Mouse (Mus musculus) CH12.LX (cell line): ENCODE measurements around the gene Lrrn4cl. TPM values are rescaled to one million over a fixed set of nuclear protein-coding genes. Genes with fewer than 3 reads are reported as not detected.
A peak's percentile ranks its signal among the peaks of the same experiment; 100 is the strongest.

Experiments
- DNase-seq: peaks from one replicate; pipeline ENCODE4 v3.0.0-alpha.2; 2013; ENCODE audit errors: extremely low read depth
- H3K27ac ChIP-seq: 2 replicates; pipeline ENCODE4 v1.5.1; 2012; ENCODE audit warnings: low read depth, mild to moderate bottlenecking, control low read depth, moderate library complexity; ENCODE audit not compliant: insufficient read depth
- H3K27me3 ChIP-seq: replicated peaks from 2 replicates; pipeline ENCODE3; 2012; ENCODE audit warnings: inconsistent platforms
- H3K36me3 ChIP-seq, 2 experiments: replicated peaks in 1 of 2; 2 replicates each; pipeline versions ENCODE3 to v1.6.1; 2012; ENCODE audit warnings: inconsistent platforms in 1 of 2, low read length in 1 of 2, mild to moderate bottlenecking in 1 of 2, mixed read lengths in 1 of 2, moderate library complexity in 1 of 2; ENCODE audit not compliant: control insufficient read depth in 1 of 2, insufficient read depth in 1 of 2
- H3K4me1 ChIP-seq, 2 experiments: 2 replicates each; pipeline ENCODE4 v1.6.1; 2012; ENCODE audit warnings: inconsistent platforms in 1 of 2, moderate library complexity in 1 of 2; ENCODE audit not compliant: insufficient read depth in 2 of 2, control insufficient read depth in 1 of 2
- H3K4me2 ChIP-seq: 2 replicates; pipeline ENCODE4 v1.6.1; 2012; ENCODE audit warnings: low read depth, mild to moderate bottlenecking, control low read depth; ENCODE audit not compliant: poor library complexity, insufficient read depth, severe bottlenecking
- H3K4me3 ChIP-seq, 3 experiments: fragments of 150-350 bp in 1 of 3; sonication (generic) in 1 of 3; replicated peaks in 1 of 3; 2 replicates each; pipeline versions ENCODE3 to v1.5.1; 2011 to 2012; ENCODE audit warnings: low read depth in 2 of 3, low read length in 2 of 3, mild to moderate bottlenecking in 2 of 3, moderate library complexity in 2 of 3, control low read depth in 1 of 3, improper control_type of control experiment in 1 of 3, inconsistent platforms in 1 of 3, mixed read lengths in 1 of 3; ENCODE audit not compliant: poor library complexity in 1 of 3
- H3K79me2 ChIP-seq: replicated peaks from 2 replicates; pipeline ENCODE4 v1.6.1; 2012; ENCODE audit warnings: mild to moderate bottlenecking, moderate library complexity; ENCODE audit not compliant: control insufficient read depth, poor library complexity, insufficient read depth, severe bottlenecking; ENCODE audit errors: extremely low read depth
- H3K9ac ChIP-seq: 2 replicates; pipeline ENCODE4 v1.6.1; 2012; ENCODE audit warnings: low read depth, mild to moderate bottlenecking, control low read depth, moderate library complexity; ENCODE audit not compliant: insufficient read depth
- H3K9me3 ChIP-seq: replicated peaks from 2 replicates; pipeline ENCODE3; 2012; ENCODE audit warnings: low read length, inconsistent platforms, mixed read lengths
- CHD2 ChIP-seq: IDR thresholded peaks from 2 replicates; pipeline ENCODE4 v1.6.1; 2011; ENCODE audit warnings: low read length, improper control_type of control experiment
- CTCF ChIP-seq, 2 experiments: IDR thresholded peaks in 1 of 2; conservative IDR thresholded peaks in 1 of 2; 2 replicates each; pipeline ENCODE4 v1.5.1; 2011 to 2012; ENCODE audit warnings: low read depth in 2 of 2, low read length in 2 of 2, improper control_type of control experiment in 1 of 2, inconsistent platforms in 1 of 2, mild to moderate bottlenecking in 1 of 2, moderate library complexity in 1 of 2
- E2F4 ChIP-seq: IDR thresholded peaks from 2 replicates; pipeline ENCODE4 v1.6.1; 2011; ENCODE audit warnings: low read depth, low read length, improper control_type of control experiment; ENCODE audit not compliant: insufficient replicate concordance
- ELF1 ChIP-seq: IDR thresholded peaks from 2 replicates; pipeline ENCODE4 v1.6.1; 2014; ENCODE audit warnings: low read depth, mild to moderate bottlenecking, inconsistent platforms, low read length, improper control_type of control experiment
- EP300 ChIP-seq: IDR thresholded peaks from 2 replicates; pipeline ENCODE4 v1.6.1; 2011; ENCODE audit warnings: low read length, improper control_type of control experiment
- ETS1 ChIP-seq: conservative IDR thresholded peaks from 2 replicates; pipeline ENCODE4 v1.6.1; 2012; ENCODE audit warnings: low read depth, mild to moderate bottlenecking, inconsistent platforms, low read length, improper control_type of control experiment, moderate library complexity
- GABPA ChIP-seq: IDR thresholded peaks from 2 replicates; pipeline ENCODE4 v1.6.1; 2012; ENCODE audit warnings: low read depth, low read length, improper control_type of control experiment, inconsistent platforms; ENCODE audit not compliant: insufficient replicate concordance
- HCFC1 ChIP-seq: IDR thresholded peaks from 2 replicates; pipeline ENCODE4 v1.6.1; 2012; ENCODE audit warnings: low read depth, mild to moderate bottlenecking, inconsistent platforms, low read length, improper control_type of control experiment
- JUN ChIP-seq: IDR thresholded peaks from 2 replicates; pipeline ENCODE4 v1.6.1; 2011; ENCODE audit warnings: low read depth, mild to moderate bottlenecking, low read length, improper control_type of control experiment, moderate library complexity; ENCODE audit not compliant: insufficient read depth
- JUND ChIP-seq: conservative IDR thresholded peaks from 2 replicates; pipeline ENCODE4 v1.6.1; 2011; ENCODE audit warnings: low read depth, low read length, improper control_type of control experiment
- KAT2A ChIP-seq: IDR thresholded peaks from 2 replicates; pipeline ENCODE4 v1.6.1; 2012; ENCODE audit warnings: low read length, improper control_type of control experiment, inconsistent platforms; ENCODE audit not compliant: insufficient replicate concordance
- MAFK ChIP-seq: IDR thresholded peaks from 2 replicates; pipeline ENCODE4 v1.6.1; 2011; ENCODE audit warnings: low read length, improper control_type of control experiment; ENCODE audit not compliant: insufficient replicate concordance
- MAX ChIP-seq: IDR thresholded peaks from 2 replicates; pipeline ENCODE4 v1.6.1; 2011; ENCODE audit warnings: low read length, improper control_type of control experiment
- MAZ ChIP-seq: IDR thresholded peaks from 2 replicates; pipeline ENCODE4 v1.6.1; 2012; ENCODE audit warnings: low read depth, mild to moderate bottlenecking, inconsistent platforms, low read length, improper control_type of control experiment, moderate library complexity
- MXI1 ChIP-seq: IDR thresholded peaks from 2 replicates; pipeline ENCODE4 v1.6.1; 2011; ENCODE audit warnings: mild to moderate bottlenecking, low read depth, low read length, improper control_type of control experiment
- MYC ChIP-seq: IDR thresholded peaks from 2 replicates; pipeline ENCODE4 v1.6.1; 2011; ENCODE audit warnings: low read depth, mild to moderate bottlenecking, improper control_type of control experiment, low read length
- NELFE ChIP-seq: IDR thresholded peaks from 2 replicates; pipeline ENCODE4 v1.6.1; 2011; ENCODE audit warnings: low read depth, low read length, improper control_type of control experiment
- NRF1 ChIP-seq: IDR thresholded peaks from 2 replicates; pipeline ENCODE4 v1.6.1; 2014; ENCODE audit warnings: low read depth, mild to moderate bottlenecking, inconsistent platforms, low read length, improper control_type of control experiment, moderate library complexity
- PAX5 ChIP-seq: IDR thresholded peaks from 2 replicates; pipeline ENCODE4 v1.6.1; 2012; ENCODE audit warnings: low read length, inconsistent platforms, mixed read lengths
- POLR2A ChIP-seq: IDR thresholded peaks from 2 replicates; pipeline ENCODE4 v1.6.1; 2011; ENCODE audit warnings: low read depth, mild to moderate bottlenecking, improper control_type of control experiment, low read length
- POLR2AphosphoS2 ChIP-seq: IDR thresholded peaks from 2 replicates; pipeline ENCODE4 v1.6.1; 2011; ENCODE audit warnings: low read depth, low read length, improper control_type of control experiment
- RAD21 ChIP-seq: IDR thresholded peaks from 2 replicates; pipeline ENCODE4 v1.6.1; 2011; ENCODE audit warnings: low read depth, mild to moderate bottlenecking, low read length, improper control_type of control experiment, moderate library complexity
- RCOR1 ChIP-seq: conservative IDR thresholded peaks from 2 replicates; pipeline ENCODE4 v1.6.1; 2012; ENCODE audit warnings: low read depth, mild to moderate bottlenecking, inconsistent platforms, low read length, improper control_type of control experiment
- SIN3A ChIP-seq: IDR thresholded peaks from 2 replicates; pipeline ENCODE4 v1.6.1; 2012; ENCODE audit warnings: low read length, improper control_type of control experiment, inconsistent platforms
- SMC3 ChIP-seq: IDR thresholded peaks from 2 replicates; pipeline ENCODE4 v1.6.1; 2011; ENCODE audit warnings: low read depth, low read length, improper control_type of control experiment
- TBP ChIP-seq: conservative IDR thresholded peaks from 2 replicates; pipeline ENCODE4 v1.6.1; 2011; ENCODE audit warnings: low read depth, low read length, improper control_type of control experiment
- TCF12 ChIP-seq: IDR thresholded peaks from 2 replicates; pipeline ENCODE4 v1.6.1; 2014; ENCODE audit warnings: low read depth, mild to moderate bottlenecking, inconsistent platforms, low read length, improper control_type of control experiment
- USF1 ChIP-seq: IDR thresholded peaks from 2 replicates; pipeline ENCODE4 v1.6.1; 2014; ENCODE audit warnings: low read depth, mild to moderate bottlenecking, inconsistent platforms, low read length, improper control_type of control experiment
- ZMIZ1 ChIP-seq: IDR thresholded peaks from 2 replicates; pipeline ENCODE4 v1.6.1; 2012; ENCODE audit warnings: low read depth, mild to moderate bottlenecking, inconsistent platforms, low read length, improper control_type of control experiment
- ZNF384 ChIP-seq: IDR thresholded peaks from 2 replicates; pipeline ENCODE4 v1.6.1; 2012; ENCODE audit warnings: low read depth, low read length, improper control_type of control experiment, inconsistent platforms
- dilution Hi-C: fragments of 300-500 bp; cut with MboI; formaldehyde crosslinking; loops from 2 replicates; pipeline ENCODE4 v1.14.3; 2020; ENCODE audit warnings: low sequenced_read_pairs; ENCODE audit not compliant: extremely low pct_unique_long_range_greater_than_20kb, extremely low pct_ligation_motif_present
- in situ Hi-C: fragments of 300-500 bp; cut with MboI; formaldehyde crosslinking; loops from 3 replicates; pipeline ENCODE4 v1.14.3; 2019; ENCODE audit warnings: low sequenced_read_pairs, low pct_ligation_motif_present, low pct_unique_long_range_greater_than_20kb, mixed read lengths
- polyA plus RNA-seq: library from polyadenylated mRNA; unstranded; fragments of >175 nt; gene quantifications from 2 replicates; pipeline ENCODE4 v1.2.1, GENCODE M21; 2012; ENCODE audit warnings: low read depth; ENCODE audit not compliant: insufficient read length
- total RNA-seq, 2 experiments: library from RNA; depleted of rRNA; stranded (reverse); fragments of 300-350 nt in 1 of 2; fragments of >200 nt in 1 of 2; gene quantifications; 2 replicates each; pipeline ENCODE4 v1.2.3; 2012 to 2014

The Lrrn4cl gene
- total and polyA plus RNA-seq, 3 experiments, result 0.17 to 0.41 (median 0.31) TPM

- TF ChIP-seq SIN3A, result peak; percentile 95
- TF ChIP-seq EP300, result no peak
- TF ChIP-seq GABPA, result no peak
- peak; percentile 82 for TF ChIP-seq MAX
- TF ChIP-seq NELFE, result peak; percentile 99
- peak; percentile 42 for TF ChIP-seq NRF1
- TF ChIP-seq ETS1, result 0 out of 2 replicates have a peak, but pooled peaks have one; percentile 30
- TF ChIP-seq SMC3, result no peak
- TF ChIP-seq MAZ, result peak; percentile 14; the same call in 1 of the 2 replicates
- no peak for TF ChIP-seq MAFK
- no peak for TF ChIP-seq CTCF (conservative IDR thresholded peaks at IDR 0.05 in 1 of 2, IDR thresholded peaks at IDR 0.05 in 1 of 2; ENCODE audit: low read depth in 2 of 2, low read length in 2 of 2)
These were observed 38.2 kb downstream of the Lrrn4cl start, which contains the start of the genes 1810009A15Rik and Gm49416 (continued) for GRCm38 (mm10) chr19:8888511-8889385.

- H3K4me3 ChIP-seq, result peak within 1 kb of the TSS; percentile 72 to 89 (median 88)
- in situ Hi-C loops (no loop called here), dilution Hi-C loops (no loop called here)
- peaks cover 53% of the 10 kb centered on the region for H3K79me2 ChIP-seq
- peak; percentile 90 for DNase-seq
- peak within 1 kb of the TSS; percentile 97 for H3K9ac ChIP-seq
- H3K4me1 ChIP-seq, result peaks cover 14 to 54% of the 10 kb centered on the region in 2 experiments
- peak within 1 kb of the TSS; percentile 6; the same call in 1 of the 2 replicates for H3K27ac ChIP-seq
- no peaks in the 10 kb centered on the region for H3K27me3 ChIP-seq
- H3K36me3 ChIP-seq, result peaks cover 31 to 36% of the 10 kb centered on the region in 2 experiments
- peak within 1 kb of the TSS; percentile 61 for H3K4me2 ChIP-seq
- no peaks in the 10 kb centered on the region for H3K9me3 ChIP-seq
- TF ChIP-seq HCFC1 (peak; percentile 87), MXI1 (peak; percentile 67), JUND (no peak), ZMIZ1 (peak; percentile 52; the same call in 1 of the 2 replicates), GABPA (peak; percentile 8; the same call in 1 of the 2 replicates), USF1 (no peak), CHD2 (peak; percentile 79; the same call in 1 of the 2 replicates), SMC3 (no peak), KAT2A (peak; percentile 77; the same call in 1 of the 2 replicates), ZNF384 (0 out of 2 replicates have a peak, but pooled peaks have one; percentile 27), POLR2A (peak; percentile 95), ETS1 (no peak), MAX (peak; percentile 79), CTCF (conservative IDR thresholded peaks at IDR 0.05 in 1 of 2, IDR thresholded peaks at IDR 0.05 in 1 of 2; ENCODE audit: low read depth in 2 of 2, low read length in 2 of 2) (no peak), MAFK (no peak), RAD21 (no peak), POLR2AphosphoS2 (peak; percentile 90), MAZ (peak; percentile 78; the same call in 1 of the 2 replicates), PAX5 (no peak), MYC (peak; percentile 83; the same call in 1 of the 2 replicates), ELF1 (peak; percentile 77), TBP (peak; percentile 96), JUN (no peak), TCF12 (peak; percentile 97), E2F4 (no peak; the same call in 1 of the 2 replicates), EP300 (no peak), NRF1 (peak; percentile 91), RCOR1 (no peak)
These were observed 42.5 kb downstream of the Lrrn4cl start, which contains the start of gene Ints5 for GRCm38 (mm10) chr19:8892829-8893766. Ints5 (plus strand) TSS chr19:8893005.
